Mouse (Mus musculus) testis, adult 2 months (tissue): ENCODE results near the gene Pitpnm1.

Experiments
- CTCF ChIP-seq: fragments of 200-500 bp; IDR thresholded peaks from 2 replicates; pipeline ENCODE4 v1.5.1; 2012; ENCODE audit warnings: low read depth, mild to moderate bottlenecking, inconsistent platforms, low read length, moderate library complexity; ENCODE audit not compliant: control insufficient read depth, insufficient read depth, insufficient replicate concordance
- POLR2A ChIP-seq: fragments of 200-500 bp; IDR thresholded peaks from 2 replicates; pipeline ENCODE4 v1.6.1; 2012; ENCODE audit warnings: low read depth, mild to moderate bottlenecking, inconsistent platforms, low read length, moderate library complexity; ENCODE audit not compliant: control insufficient read depth

DNA sequence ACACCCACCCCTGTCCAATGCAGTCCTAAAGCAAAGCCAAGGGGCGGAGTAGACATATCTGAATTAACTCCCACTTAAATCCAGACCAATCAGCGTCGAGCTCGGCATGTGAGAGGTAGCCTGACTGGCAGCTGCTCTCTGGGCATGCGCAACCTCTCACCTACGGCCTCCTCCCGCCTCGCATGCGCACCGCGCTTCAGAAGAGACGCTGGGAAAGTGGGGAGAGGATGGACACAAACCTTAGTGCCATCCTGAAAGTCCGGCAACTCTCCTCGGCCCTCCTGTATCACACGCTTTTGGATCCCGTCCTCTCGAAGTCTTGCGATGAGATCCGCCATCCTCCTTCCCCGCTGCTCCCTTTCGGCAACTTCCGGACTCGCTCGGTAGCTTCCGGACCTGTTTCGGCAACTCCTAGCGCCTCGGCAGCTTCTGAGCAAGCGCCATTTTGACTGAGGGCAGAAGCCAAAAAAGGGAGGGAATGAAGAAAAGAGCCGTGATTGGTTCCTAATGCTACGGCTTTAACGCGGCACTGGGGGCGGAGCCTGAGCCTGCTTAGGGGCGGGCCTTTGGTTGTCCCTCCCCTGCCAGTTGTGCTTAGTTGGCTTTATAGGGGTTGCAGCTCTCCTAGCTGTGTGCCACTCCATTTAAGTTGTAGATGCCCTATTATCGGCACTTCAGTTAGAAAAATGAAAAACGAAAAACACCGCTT, 21.5 kb downstream of the Pitpnm1 start:
- no peak for TF ChIP-seq CTCF
- peak; percentile 62; the same call in 1 of the 2 replicates for TF ChIP-seq POLR2A
